Mouse (Mus musculus): Measurements from ENCODE around the gene 4931414P19Rik.

The 4931414P19Rik gene
- long read RNA-seq, experiment 1, partial matches to known transcripts = 0 of 1 reads
- long read RNA-seq, experiment 1, other reads (novel, unspliced or antisense) = 1 of 1 reads
- long read RNA-seq, experiment 2 = 0 reads

GRCm38 (mm10) chr14:54605752-54606321 is at the start of gene 4931414P19Rik:
TSS of gene 4931414P19Rik (minus strand) at chr14:54605993.
- intact Hi-C loops (cut with DNase I) = no loop called here

- intact Hi-C loops (cut with DNase I) = no loop called here
Measured at GRCm38 (mm10) chr14:54653496-54653895, 47.7 kb upstream of the 4931414P19Rik start.

- intact Hi-C loops (cut with DNase I) = no loop called here
Measured at GRCm38 (mm10) chr14:54652787-54653186, 47.0 kb upstream of the 4931414P19Rik start.

GRCm38 (mm10) chr14:54651556-54651955 is 45.8 kb upstream of the 4931414P19Rik start:
- intact Hi-C loops (cut with DNase I) = no loop called here

- intact Hi-C loops (cut with DNase I) = loop anchor here (1.0 kb wide), 1 partner anchor 48 kb away; no protein-coding TSS in a partner anchor
Measured at GRCm38 (mm10) chr14:54650621-54651454, 45.0 kb upstream of the 4931414P19Rik start.

- intact Hi-C loops (cut with DNase I) = no loop called here
Measured at GRCm38 (mm10) chr14:54647900-54648299, 42.1 kb upstream of the 4931414P19Rik start.

GRCm38 (mm10) chr14:54646898-54647636 is 41.3 kb upstream of the 4931414P19Rik start:
- intact Hi-C loops (cut with DNase I) = no loop called here

- intact Hi-C loops (cut with DNase I) = no loop called here
Measured at GRCm38 (mm10) chr14:54646455-54646854, 40.7 kb upstream of the 4931414P19Rik start.

GRCm38 (mm10) chr14:54644294-54644693 is 38.5 kb upstream of the 4931414P19Rik start:
- intact Hi-C loops (cut with DNase I) = loop anchor here (5.0 kb wide), 1 partner anchor 77 kb away; no protein-coding TSS in a partner anchor

- intact Hi-C loops (cut with DNase I) = loop anchor here (2.0 to 5.0 kb wide), 2 partner anchors 32 to 76 kb away; no protein-coding TSS in a partner anchor
Measured at GRCm38 (mm10) chr14:54643011-54643410, 37.2 kb upstream of the 4931414P19Rik start.

- intact Hi-C loops (cut with DNase I) = loop anchor here (2.0 to 5.0 kb wide), 2 partner anchors 32 to 75 kb away; no protein-coding TSS in a partner anchor
Measured at GRCm38 (mm10) chr14:54642224-54642944, 36.6 kb upstream of the 4931414P19Rik start.

- intact Hi-C loops (cut with DNase I) = loop anchor here (5.0 kb wide), 1 partner anchor 74 kb away; no protein-coding TSS in a partner anchor
Measured at GRCm38 (mm10) chr14:54641305-54641969, 35.6 kb upstream of the 4931414P19Rik start, which contains the start of gene Cdh24. TSS of gene Cdh24 (minus strand) at chr14:54641364.

GRCm38 (mm10) chr14:54640946-54641304 is 35.1 kb upstream of the 4931414P19Rik start, which contains the start of gene Gm17606:
TSS of gene Gm17606 (plus strand) at chr14:54640952.
- intact Hi-C loops (cut with DNase I) = loop anchor here (5.0 kb wide), 1 partner anchor 74 kb away; no protein-coding TSS in a partner anchor

GRCm38 (mm10) chr14:54640121-54640520 is 34.3 kb upstream of the 4931414P19Rik start:
- intact Hi-C loops (cut with DNase I) = loop anchor here (5.0 kb wide), 1 partner anchor 73 kb away; no protein-coding TSS in a partner anchor

- intact Hi-C loops (cut with DNase I) = no loop called here
Measured at GRCm38 (mm10) chr14:54638210-54638609, 32.4 kb upstream of the 4931414P19Rik start.

- intact Hi-C loops (cut with DNase I) = no loop called here
Measured at GRCm38 (mm10) chr14:54636954-54637353, 31.2 kb upstream of the 4931414P19Rik start.

- intact Hi-C loops (cut with DNase I) = no loop called here
Measured at GRCm38 (mm10) chr14:54634182-54634581, 28.4 kb upstream of the 4931414P19Rik start.

GRCm38 (mm10) chr14:54632252-54632651 is 26.5 kb upstream of the 4931414P19Rik start:
- intact Hi-C loops (cut with DNase I) = no loop called here

GRCm38 (mm10) chr14:54631240-54631599 is 25.4 kb upstream of the 4931414P19Rik start:
- intact Hi-C loops (cut with DNase I) = no loop called here

All from adrenal gland (tissue).